Mouse (Mus musculus): ENCODE measurements at regions not wholly inside any gene's neighbourhood (a gene's known extent, or its start where the extent isn't known, plus 50 kb on each side); places are given as distances from the start of the nearest gene placed in this dataset.

DNA sequence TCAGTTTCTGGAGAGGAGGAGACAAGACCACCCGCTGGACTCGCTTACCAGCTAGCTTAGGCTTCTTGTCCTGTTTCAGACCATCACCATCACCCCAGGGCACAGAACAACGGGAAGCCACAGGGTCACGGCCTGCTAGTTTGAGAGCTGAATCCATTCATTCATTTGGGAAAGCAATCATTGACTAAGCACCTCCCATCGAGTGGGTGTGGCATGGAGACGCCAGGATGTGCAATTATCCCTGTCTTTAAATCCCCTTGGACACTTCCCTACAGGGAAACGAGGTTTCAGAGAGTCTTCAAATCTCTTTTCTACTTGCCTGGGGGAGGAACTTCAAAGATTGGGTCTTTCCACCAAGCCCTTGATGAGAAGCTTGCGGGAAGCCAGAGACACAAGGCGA is 108.7 kb downstream of the 2410131K14Rik start:
- no peak for DNase-seq (ENCODE audit: low spot score)

DNA sequence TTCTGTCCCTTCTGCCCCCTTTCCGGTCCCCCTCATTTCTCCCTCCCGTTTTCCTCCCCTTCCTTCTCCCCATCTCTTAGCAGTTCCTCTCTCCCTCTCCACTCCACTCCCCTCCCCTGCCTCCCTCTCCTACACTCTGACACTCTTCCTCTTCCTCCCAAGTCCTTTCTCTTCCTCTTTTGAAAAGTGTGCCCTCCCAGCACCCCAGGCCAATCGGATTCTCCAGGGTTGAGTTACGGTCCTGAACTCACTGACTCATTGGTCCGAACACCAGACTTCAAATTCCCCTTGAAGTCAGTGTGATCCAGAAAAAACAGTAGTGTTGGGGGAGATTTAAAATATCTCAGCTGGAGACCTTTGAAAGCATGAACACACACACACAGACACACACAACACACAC is 109.1 kb downstream of the 2410131K14Rik start:
- no peak for DNase-seq (ENCODE audit: low spot score)

DNA sequence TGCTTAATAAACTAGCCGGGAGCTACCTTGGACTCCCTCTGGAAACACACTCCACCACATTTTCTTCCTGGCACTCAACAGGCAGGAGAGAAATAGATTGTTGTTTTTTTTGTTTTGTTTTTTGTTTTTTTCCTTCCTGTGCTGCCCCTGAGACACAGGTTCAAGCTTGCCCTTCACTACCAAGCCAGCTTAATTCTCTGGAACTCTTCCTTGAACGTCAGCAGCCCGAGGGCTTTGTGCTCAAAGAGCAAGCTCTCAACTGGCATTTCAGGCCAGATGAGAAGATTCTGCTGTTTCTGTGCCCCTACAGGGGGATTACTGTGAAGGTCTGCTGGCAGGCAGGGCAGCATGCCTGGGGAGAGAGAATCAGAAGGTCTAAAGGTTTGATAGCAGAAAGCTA is 109.8 kb downstream of the 2410131K14Rik start:
- DNase-seq (ENCODE audit: low spot score): no peak

DNA sequence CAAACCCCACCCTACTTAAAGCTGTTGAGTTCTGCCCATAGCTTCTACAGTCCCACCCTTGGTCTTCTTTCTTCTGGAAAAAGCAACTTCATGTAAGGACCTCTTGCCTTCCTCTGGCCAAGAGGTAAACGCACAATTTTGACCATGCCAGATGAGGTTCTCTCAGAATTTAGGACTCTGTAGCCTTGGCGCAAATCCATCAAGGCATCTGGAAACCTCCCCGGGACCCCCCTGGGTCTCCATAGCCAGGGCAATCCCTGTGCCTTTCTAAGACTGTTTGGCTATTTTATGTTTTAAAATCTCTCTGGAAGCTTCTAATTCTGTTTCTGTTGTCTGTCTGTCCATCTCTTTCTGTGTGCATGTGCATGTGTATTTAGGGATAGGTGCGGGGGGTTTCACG is 110.3 kb downstream of the 2410131K14Rik start:
- no peak for DNase-seq (ENCODE audit: low spot score)

DNA sequence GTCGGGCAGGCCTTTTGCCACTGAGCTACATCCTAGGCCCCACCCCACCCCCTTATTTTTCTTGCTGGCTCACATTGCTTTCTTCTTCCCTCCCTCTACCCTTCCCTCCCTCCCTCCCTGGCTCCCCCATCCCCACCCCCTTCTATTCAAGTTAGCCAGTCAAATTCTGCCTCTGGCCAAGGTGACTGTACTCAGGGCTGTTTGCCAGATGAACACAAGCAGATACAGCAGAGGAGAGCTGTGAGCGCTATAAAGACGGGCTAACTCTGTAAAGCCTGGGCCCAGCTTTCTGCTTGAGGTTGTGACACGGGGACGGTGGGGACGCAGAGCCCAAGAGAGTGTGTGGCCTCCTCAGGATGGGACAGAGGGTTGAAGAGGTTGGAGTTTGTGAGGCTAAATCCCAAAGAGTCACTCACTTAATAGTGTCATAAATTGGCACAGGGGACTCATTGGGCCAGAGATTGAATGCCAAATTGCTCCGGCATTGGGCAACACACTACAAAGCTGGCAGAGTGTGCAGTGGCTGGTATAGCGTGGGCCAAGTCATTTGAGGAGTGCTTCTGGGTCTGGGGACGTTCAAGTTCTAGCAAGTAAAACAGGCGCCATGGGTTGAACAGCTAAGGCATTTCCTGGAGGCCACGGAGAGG is 110.8 kb downstream of the 2410131K14Rik start:
- DNase-seq (ENCODE audit: low spot score): peak; percentile 45

DNA sequence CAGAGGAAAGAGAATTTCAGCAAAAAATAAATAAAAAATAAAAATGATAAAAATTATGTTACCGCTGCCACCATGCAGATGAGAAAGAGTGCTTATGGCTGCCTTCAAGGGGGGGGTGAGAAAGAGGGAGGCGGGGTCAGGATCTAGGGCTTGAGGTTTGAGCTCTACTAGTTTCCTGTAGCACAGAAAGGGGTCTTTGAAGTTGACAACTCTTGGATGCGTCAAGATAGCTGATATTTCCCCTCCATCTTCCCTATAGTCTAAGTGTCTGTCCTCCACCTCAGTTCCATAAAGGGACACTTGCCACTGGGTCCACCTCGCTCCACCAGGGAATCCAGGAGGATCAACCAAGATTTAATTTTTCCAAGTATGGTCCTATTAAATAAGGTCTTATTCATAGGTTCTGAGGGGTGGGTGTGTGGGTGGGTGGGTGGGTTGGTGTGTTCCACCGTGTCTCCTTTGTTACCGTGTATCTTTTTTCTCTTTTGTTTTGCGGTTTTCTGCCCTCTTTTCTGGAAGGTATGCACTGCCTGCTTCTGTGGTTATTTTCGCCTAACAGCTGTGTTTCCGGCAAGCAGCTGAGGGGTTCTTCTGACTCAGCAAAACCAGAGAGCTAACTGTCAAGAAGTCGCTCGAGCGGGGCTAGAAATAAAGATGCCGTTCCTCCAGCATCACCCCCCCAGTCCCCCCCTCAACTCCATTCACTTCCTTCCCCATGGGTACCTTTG is 114.8 kb downstream of the 2410131K14Rik start:
- DNase-seq (ENCODE audit: low spot score): no peak

DNA sequence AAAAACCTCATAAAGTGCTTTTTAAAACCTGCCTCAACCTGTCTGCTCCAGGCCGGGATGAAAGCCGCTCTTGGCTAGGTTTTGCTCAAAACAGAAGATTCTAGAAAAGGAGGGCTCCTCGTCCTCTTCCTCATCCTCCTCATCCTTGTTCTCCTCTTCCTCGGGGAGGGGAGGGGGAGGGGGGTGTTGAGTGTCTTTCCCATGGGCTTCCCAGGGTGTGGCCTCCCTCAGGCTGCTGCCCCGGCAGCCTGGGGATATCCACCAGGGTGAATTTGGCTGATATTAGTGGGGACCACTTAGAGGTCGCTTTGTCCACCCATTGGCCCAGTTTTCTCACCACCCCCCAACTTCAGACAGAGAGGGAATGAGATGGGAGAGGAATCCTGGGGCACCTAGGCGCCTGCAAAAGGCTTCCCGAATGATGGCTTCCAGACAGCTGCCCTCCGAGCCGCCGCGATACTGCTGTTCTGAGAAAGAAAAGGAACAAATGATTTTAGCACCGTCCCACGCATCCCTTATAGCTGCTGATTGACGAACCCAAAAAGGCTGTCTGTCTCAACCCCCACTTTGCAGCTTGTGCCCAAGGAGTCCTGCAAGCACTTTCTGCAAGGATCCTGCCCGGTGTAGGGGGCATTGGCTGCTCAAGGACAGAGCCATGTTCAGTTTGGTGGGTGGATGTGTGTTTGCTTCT is 115.5 kb downstream of the 2410131K14Rik start:
- no peak for DNase-seq (ENCODE audit: low spot score)

DNA sequence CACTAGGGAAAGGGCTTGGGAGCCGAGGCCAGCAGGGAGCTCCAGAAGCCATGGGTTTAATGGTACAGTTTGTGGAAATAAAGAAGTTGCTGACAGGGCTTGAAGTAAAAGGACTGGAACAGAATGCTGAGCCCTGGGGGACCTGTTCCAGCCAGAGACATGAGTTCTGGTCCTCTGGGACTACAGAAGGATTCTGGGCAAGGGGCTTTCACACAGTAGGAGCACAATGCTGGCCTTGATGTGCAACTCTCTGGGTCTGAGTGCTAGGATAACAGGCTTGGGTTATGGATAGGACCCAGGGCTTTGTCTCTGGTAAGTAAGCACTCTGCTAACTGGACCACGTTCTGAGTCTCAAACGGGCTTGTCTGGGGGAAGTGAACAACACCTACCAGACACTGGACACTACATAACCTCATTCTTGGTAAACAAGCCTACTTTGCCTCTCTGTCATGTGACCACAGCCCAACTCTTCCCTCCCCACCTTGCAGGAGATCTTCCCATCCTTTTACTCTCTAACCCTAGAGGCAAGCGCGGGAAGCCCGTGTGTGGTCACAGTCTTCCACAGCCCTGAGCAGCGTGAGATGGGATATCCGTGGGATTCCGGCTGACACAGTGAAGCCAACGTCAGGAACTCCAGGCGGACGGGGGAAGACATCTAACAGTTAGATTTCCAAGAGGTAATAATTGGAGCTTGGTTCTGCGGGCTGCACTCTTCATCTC is 116.3 kb downstream of the 2410131K14Rik start:
- DNase-seq (ENCODE audit: low spot score): no peak

DNA sequence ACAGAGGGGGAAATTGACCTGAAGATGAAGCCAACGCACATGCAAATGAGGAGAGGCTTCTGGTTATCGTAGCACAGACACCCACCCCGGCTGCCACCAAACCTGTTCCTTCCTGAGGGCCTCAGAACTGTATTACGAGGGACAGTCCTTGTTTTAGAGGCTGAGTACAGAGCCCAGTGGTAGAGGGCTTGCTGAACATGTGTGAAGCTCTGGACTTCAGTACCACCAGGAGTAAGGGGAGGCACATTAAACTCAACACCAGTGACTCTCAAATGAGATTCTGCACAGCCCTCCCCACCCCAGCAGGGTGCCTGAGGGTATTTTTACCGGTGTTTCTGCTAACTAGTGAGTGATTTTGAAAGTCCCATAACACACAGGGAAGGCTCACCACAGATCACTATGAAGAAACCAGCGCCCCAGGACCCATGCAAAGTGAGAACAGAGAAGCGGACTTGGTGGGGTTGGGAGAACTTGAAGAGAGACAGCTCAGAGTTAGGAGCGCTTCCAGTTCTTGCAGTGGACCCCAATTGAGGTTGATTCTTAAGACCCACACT is 116.9 kb downstream of the 2410131K14Rik start:
- DNase-seq (ENCODE audit: low spot score): no peak

DNA sequence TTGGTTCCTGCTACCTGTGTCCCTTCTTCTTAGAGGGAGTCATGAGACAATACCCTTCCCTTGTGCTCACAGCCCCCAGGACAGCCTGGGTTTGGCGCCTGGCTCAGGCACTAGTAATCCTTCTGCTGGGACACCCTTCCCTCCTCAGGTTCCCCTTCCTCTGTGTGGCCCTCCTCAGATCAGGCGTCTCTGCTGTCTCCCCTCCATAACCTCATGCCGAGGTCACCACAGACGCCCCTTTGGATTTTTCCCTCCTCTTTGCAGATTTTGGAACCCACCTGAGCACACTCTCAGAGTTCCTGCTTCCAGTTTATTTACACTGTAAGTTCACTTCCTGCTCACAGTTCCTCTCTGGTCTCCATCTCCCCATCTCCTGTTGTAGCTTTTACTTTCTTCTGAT is 117.7 kb downstream of the 2410131K14Rik start:
- no peak for DNase-seq (ENCODE audit: low spot score)

DNA sequence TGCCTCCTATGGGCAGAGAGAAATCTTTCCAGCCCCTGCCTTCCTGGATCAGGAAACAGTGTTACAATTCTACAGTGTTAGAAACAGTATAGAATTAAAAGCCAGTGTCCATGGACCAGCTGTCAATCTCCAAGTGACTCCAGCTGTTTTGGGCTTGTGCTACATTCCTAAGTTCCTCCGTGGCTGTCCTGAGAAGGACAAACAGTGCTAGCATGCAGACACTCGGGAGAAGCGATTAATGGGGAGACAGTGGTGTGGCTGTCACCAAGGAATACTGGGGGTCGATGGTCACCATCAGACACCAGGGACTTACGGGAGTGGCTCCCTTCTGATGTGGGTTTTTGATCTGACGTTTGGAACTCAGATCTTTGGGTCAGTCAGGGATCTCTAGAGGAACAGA is 118.1 kb downstream of the 2410131K14Rik start:
- DNase-seq (ENCODE audit: low spot score): no peak

DNA sequence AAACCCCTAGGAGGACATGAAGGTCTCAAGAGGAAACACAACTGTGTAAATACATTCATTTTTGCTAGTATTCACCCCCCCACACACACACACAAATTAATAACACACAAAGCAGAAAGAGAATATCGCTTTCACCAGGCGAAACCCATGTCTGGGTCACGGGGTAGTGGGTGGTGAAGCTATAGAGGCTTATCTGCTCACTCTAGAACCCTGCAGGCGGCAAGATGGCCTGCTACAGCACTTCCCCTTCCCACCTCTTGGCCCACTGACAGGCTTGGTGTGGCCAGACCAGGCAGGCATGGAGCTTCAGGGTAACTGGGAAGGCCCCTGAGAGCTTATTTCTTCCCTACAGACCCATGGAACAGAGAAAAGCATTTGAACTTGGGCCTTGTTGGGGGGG is 119.6 kb downstream of the 2410131K14Rik start:
- no peak for DNase-seq (ENCODE audit: low spot score)

DNA sequence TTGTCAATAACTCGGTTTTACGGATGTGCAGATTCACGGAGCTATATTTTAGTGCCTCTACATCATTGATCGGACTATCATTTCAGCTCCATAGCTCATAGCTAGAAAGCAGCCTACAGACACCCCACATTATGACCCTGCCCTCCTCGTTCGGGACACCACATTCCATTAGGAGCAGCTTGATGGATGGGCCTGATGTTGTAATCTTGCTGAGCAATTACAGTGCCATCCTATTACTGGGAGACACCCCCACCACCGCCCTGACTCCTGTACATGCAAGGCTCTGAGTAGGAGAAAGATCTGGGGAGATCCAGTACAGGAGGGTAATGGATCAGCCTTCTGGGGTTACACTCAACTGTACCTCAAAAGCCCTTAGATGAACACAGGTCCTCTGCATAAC is 120.2 kb downstream of the 2410131K14Rik start:
- no peak for DNase-seq (ENCODE audit: low spot score)

DNA sequence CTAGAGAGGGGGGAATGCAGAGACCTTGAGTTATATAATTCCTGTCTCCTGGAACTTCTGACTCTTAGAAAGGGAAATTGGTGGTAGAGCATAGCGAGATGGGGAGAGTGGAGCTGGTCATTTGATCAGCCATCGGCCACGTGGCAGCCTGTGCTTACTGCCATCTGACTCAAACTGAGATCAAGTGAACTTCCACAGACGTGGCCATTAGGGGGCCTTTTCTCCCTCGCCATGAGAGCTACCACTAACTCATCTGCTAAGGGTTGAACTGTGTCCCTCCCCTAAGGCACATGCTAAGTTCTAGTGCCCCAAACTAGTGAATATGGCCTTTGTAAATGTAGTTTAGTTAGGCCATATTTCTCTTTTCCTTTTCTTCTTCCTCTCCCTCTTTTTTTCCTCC is 120.6 kb downstream of the 2410131K14Rik start:
- DNase-seq (ENCODE audit: low spot score): no peak

DNA sequence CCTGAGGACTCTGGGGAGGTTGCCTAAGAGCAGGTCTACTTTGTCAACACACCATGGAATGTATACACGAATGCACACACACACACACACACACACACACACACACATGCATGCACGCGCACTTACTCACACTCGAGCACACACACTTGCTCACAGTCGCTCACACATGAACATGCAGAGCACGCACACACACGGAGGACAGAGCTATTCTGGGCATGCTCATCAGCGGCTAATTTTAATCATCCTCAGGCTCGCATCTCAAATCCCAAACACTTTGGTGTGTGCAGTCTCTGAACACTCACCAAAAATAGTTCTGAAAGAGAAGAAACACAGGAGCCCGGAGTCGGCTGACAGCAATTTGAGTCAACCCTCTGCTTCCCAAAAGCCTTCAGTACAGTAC is 122.0 kb downstream of the 2410131K14Rik start:
- no peak for DNase-seq (ENCODE audit: low spot score)

DNA sequence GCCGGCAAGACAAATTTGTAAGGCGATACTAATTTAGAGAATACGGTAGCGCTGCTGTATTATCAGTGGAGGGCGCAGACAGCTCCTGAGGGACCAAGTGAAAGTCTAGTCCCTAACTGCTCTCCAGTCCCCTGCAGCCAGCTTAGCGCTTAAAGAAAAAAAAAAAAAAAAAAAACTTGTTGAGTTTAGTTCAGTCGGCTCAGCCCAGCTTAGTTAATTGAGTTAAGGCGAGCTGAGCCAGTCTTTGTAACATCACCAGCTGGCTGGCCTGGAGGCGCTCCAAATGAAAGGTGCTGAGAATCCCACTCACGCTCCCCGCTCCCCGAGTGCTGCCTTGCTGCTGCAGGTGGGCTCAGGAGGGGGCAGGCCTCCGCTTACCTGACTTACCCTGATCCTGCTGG is 128.6 kb downstream of the 2410131K14Rik start:
- no peak for DNase-seq (ENCODE audit: low spot score)

DNA sequence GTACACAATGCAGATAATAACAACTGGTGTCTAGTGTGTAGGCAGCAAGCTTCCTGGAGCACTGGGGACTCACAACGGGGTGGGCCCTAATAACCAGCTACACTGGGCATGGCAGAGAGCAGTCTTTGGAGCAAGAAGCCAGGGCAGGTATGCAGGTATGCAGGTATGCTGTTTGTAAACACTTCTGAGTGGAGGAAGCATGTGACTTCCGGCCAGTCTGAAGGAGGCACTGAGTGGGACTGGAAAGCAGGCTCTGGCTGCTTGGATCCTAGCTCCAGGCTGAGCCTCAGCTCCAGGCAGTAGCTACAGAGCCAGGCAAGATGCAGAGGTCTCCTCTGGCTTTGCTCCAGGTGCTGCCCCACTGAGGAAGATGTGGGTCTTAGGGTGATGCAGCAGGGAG is 129.9 kb downstream of the 2410131K14Rik start:
- DNase-seq (ENCODE audit: low spot score): no peak

DNA sequence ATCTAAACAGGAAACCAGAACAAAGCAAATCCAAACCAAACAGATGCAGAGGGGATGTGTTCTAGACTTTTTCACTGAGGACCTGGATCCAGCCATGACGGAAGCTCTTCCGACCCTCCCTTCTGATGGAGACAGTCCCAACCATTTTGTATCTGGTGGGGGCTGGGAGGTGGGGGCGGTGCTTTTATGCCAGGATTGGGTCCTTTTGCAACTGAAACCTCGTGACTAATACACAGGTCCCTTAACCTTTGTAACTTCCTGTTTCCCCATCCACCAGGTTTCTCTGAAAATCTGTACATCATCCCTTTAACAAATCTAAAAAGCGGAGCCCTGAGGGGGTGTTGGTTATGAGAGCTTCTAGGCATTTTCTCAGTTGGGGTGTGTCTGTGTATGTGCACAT is 130.9 kb downstream of the 2410131K14Rik start:
- DNase-seq (ENCODE audit: low spot score): no peak

DNA sequence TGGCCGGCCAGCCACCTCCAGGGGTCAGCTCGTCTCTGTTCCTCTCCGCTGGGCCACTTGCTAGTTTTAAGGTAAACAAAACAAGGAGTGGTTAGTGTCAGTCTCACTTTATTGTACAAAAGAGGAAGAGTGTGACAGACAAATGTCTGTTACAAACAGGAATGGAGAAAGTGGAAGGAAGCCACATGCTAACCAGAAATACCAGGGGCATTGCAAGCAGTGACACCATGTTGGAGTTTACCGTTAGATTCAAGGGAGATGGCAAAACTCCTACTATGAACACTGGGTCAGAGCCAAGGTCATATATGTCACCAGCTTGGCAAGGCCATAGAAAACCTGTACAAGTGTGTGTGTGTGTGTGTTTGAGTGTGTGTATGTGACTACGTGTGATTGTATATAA is 131.5 kb downstream of the 2410131K14Rik start:
- DNase-seq (ENCODE audit: low spot score): no peak

DNA sequence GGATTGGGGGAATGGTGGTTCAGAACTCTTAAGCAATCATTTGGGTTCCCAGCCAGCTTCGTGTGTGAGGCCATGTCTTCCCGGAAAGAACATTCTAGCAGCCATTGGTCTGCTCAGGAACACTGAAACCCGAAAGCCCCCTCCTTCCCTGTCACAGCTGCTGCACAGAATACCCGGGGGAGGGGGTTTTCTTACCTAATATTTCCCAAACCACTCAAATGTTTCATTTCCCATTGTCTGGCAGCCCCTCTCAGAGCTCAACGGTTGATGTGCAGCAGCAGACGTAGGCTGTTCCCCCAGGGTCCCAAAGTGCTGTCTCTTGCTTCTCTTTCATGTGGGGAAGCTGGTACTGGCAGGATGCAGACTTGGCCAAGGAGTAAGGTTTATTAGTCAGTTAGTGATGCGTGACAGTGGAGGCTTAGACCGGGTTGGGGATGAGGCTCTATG is 132.4 kb downstream of the 2410131K14Rik start:
- no peak for DNase-seq (ENCODE audit: low spot score)

DNA sequence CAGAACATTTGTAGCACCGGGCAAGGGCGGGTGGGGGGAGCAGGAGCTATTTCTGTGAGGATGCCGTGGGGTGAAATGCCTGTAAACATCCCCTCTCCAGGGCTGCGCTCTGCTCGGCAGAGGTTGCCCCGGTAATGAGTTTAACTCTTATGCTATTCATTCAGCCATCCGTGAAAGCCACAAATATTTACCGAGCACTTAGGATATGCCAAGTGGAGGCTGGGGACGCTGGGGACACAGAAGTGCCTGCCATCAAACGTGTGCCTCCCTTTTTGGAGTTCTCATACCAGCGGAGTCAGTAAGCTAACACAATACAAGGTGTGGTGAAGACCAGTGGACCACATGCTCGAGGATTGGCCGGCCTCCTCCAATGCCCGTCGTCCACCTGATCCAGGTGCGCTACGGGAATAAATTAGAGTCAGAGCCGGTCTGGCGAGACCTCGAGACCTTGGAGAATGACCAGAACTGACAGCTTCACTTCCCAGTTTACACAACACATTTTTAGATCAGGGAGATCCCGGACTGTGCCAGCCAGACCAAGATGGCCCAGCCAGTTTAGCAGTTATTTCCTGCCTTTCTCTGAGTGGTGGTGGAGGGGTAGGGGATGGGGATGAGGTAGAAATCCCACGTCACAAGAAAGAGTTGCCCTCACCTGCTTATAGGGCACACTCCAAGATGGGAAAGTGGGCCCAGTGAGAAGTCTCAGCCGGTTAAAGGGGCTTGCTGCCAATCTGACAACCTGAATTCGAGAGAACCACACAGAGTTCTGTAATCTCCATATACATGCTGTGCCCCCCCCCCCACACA is 134.4 kb downstream of the 2410131K14Rik start:
- no peak for DNase-seq (ENCODE audit: low spot score)

DNA sequence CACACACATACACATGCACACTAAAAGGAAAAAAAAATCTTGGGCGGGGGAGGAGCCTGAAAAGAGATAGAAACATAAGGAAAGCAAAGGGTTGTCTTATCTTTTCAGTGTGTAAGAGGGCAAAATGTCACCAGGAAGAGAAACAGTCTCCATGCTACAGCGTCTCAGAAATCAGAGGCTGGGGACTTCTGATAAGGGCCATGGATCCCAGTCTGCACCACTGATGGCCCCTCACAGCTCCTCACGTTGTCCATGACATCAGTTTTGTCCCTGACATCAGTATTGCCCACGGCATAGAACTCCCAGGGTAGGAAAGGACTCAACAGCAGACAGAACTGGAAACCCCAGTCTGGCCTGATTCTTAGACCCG is 135.0 kb downstream of the 2410131K14Rik start:
- no peak for DNase-seq (ENCODE audit: low spot score)
